Mouse (Mus musculus): ENCODE measurements around the gene Lamb3.

GRCm38 (mm10) chr1:193159163-193159562 lies 48.3 kb upstream of the Lamb3 start:
- TF ChIP-seq TAL1 (IDR thresholded peaks at IDR 0.05; ENCODE audit: low read length) (no peak), GATA1 (IDR thresholded peaks at IDR 0.05; ENCODE audit: low read length) (no peak)

Measured in erythroblast, embryonic 14.5 days (primary cell).